Mouse (Mus musculus) layer of hippocampus, postnatal 14 days (tissue): ENCODE data around the gene Olfr63. TPM values are rescaled to one million over a fixed set of nuclear protein-coding genes. Genes with fewer than 3 reads are reported as not detected.
"Not testable (repeated sequence)": the region's sequence is repeated elsewhere in the genome, so short reads cannot be mapped to it uniquely, and the experiment has no call there.

Experiments used
- DNase-seq, 2 experiments: peaks; one replicate each; pipeline ENCODE4 v3.0.0; 2021 to 2022; ENCODE audit warnings: low spot score in 2 of 2, mixed read lengths in 1 of 2
- long read RNA-seq, 2 experiments: library from polyadenylated mRNA; stranded (forward); transcript quantifications; one replicate each; pipeline ENCODE4 v2.0.0; 2021
- total RNA-seq, 2 experiments: library from RNA; stranded (reverse); gene quantifications; 2 replicates each; pipeline ENCODE4 v1.2.3; 2021

Olfr63 gene
- total RNA-seq = under 1 TPM in 1 of 2 experiments, not detected in 1; 0.05 TPM
- long read RNA-seq, experiment 1 = 0 reads
- long read RNA-seq, experiment 2 = 0 reads

- no peak for DNase-seq
Observed at GRCm38 (mm10) chr17:33264376-33264775, at the start of gene Olfr63. Olfr63 (plus strand) TSS chr17:33264676.

- no peak for DNase-seq
Observed at GRCm38 (mm10) chr17:33221590-33221989, 42.9 kb upstream of the Olfr63 start, which contains the start of gene Olfr1564. Olfr1564 (minus strand) TSS chr17:33221690.

- DNase-seq = not testable (repeated sequence)
Observed at GRCm38 (mm10) chr17:33236646-33237045, 27.8 kb upstream of the Olfr63 start.

GRCm38 (mm10) chr17:33254530-33255318 is 9.8 kb upstream of the Olfr63 start, which contains the start of gene Zfp955a:
Zfp955a (minus strand) TSS chr17:33255145.
- not testable (repeated sequence) for DNase-seq

GRCm38 (mm10) chr17:33255319-33255657 is 9.2 kb upstream of the Olfr63 start:
- DNase-seq = not testable (repeated sequence)

GRCm38 (mm10) chr17:33268907-33269306 is 4.4 kb downstream of the Olfr63 start:
- no peak for DNase-seq

- DNase-seq = not testable (repeated sequence)
Observed at GRCm38 (mm10) chr17:33289039-33289875, 24.8 kb downstream of the Olfr63 start, which contains the start of gene Zfp955b. Zfp955b (plus strand) TSS chr17:33289544.

- not testable (repeated sequence) for DNase-seq
Observed at GRCm38 (mm10) chr17:33289876-33290149, 25.3 kb downstream of the Olfr63 start.

Other genes with a start within 250 kb of the Olfr63 start
- gene Zfp763, start 231.3 kb upstream of the Olfr63 start, total RNA-seq = 10 to 100 TPM; 18.6 to 20.3 TPM
- gene 4921501E09Rik, start 196.6 kb upstream of the Olfr63 start, total RNA-seq = not detected
- gene Zfp563, start 175.4 kb upstream of the Olfr63 start, total RNA-seq = 10 to 100 TPM; 15.6 to 20.5 TPM
- gene Morc2b, start 125.0 kb upstream of the Olfr63 start, total RNA-seq = 1 to 10 TPM; 1.2 to 1.4 TPM
- gene Olfr55, start 96.2 kb upstream of the Olfr63 start, total RNA-seq = not detected
- not detected for gene Olfr239, start 73.4 kb upstream of the Olfr63 start, total RNA-seq
- under 1 TPM; 0.53 to 0.79 TPM for gene Olfr1564, start 43.0 kb upstream of the Olfr63 start, total RNA-seq
- 10 to 100 TPM; 10.7 to 11.9 TPM for gene Zfp955a, start 9.5 kb upstream of the Olfr63 start, total RNA-seq
- gene Zfp955b, start 24.9 kb downstream of the Olfr63 start, total RNA-seq = 10 to 100 TPM; 26.8 to 31.8 TPM
- 10 to 100 TPM; 20.9 to 21.2 TPM for gene Zfp81, start 94.2 kb downstream of the Olfr63 start, total RNA-seq
- 10 to 100 TPM in 1 of 2 experiments, 1 to 10 TPM in 1; 9.3 to 12.1 TPM for gene Zfp101, start 130.0 kb downstream of the Olfr63 start, total RNA-seq
- gene Actl9, start 168.2 kb downstream of the Olfr63 start, total RNA-seq = under 1 TPM in 1 of 2 experiments, not detected in 1; 0.29 TPM